Mouse (Mus musculus) ES-Bruce4 (cell line): ENCODE data around the gene Arhgap33.

Experiments
- CTCF ChIP-seq: IDR thresholded peaks from one replicate; pipeline ENCODE4 v1.8.1; 2011; ENCODE audit warnings: low read depth, low read length
- POLR2A ChIP-seq: IDR thresholded peaks from one replicate; pipeline ENCODE4 v1.8.1; 2011; ENCODE audit warnings: low read length; ENCODE audit not compliant: insufficient read depth

GRCm38 (mm10) chr7:30531291-30531815 lies 3.5 kb downstream of the Arhgap33 start:
- TF ChIP-seq CTCF (no peak), POLR2A (no peak)
